Mouse (Mus musculus): Measurements from ENCODE around the gene Uprt.

- no peak for TF ChIP-seq CTCF (IDR thresholded peaks at IDR 0.05; ENCODE audit: borderline replicate concordance, control insufficient read depth, extremely low read depth, insufficient read depth, low read length, poor library complexity)
- TF ChIP-seq POLR2A (IDR thresholded peaks at IDR 0.05; ENCODE audit: control insufficient read depth, extremely low read depth, insufficient read depth, low read length, poor library complexity), result no peak
Observed at GRCm38 (mm10) chrX:104478041-104478440, 4.6 kb upstream of the Uprt start.
